Mouse (Mus musculus) liver, embryonic 12.5 days (tissue): ENCODE measurements around the gene Man2a1. TPM values are rescaled to one million over a fixed set of nuclear protein-coding genes. Genes with fewer than 3 reads are reported as not detected.

Source experiments
- ATAC-seq: fragments of 200-750 bp; cut with Nextera tagmentation; 2 replicates; pipeline ENCODE4 v1.8.0; 2017; ENCODE audit warnings: moderate number of reproducible peaks, mild to moderate bottlenecking, moderate library complexity
- H3K27ac ChIP-seq: fragments of 300-500 bp; sonication (generic); 2 replicates; pipeline ENCODE4 v1.5.1; 2016; ENCODE audit warnings: mild to moderate bottlenecking
- H3K27me3 ChIP-seq: fragments of 300-500 bp; sonication (generic); replicated peaks from 2 replicates; pipeline ENCODE4 v1.6.1; 2016; ENCODE audit warnings: mild to moderate bottlenecking, moderate library complexity
- H3K36me3 ChIP-seq: fragments of 300-500 bp; sonication (generic); 2 replicates; pipeline ENCODE4 v1.6.1; 2016; ENCODE audit warnings: mild to moderate bottlenecking, moderate library complexity
- H3K4me1 ChIP-seq: fragments of 300-500 bp; sonication (generic); 2 replicates; pipeline ENCODE4 v1.6.1; 2016
- H3K4me2 ChIP-seq: fragments of 300-500 bp; sonication (generic); 2 replicates; pipeline ENCODE4 v1.6.1; 2016; ENCODE audit warnings: mild to moderate bottlenecking, moderate library complexity
- H3K4me3 ChIP-seq: fragments of 300-500 bp; sonication (generic); 2 replicates; pipeline ENCODE4 v1.5.1; 2016; ENCODE audit warnings: mild to moderate bottlenecking, moderate library complexity
- H3K9ac ChIP-seq: fragments of 300-500 bp; sonication (generic); 2 replicates; pipeline ENCODE4 v1.6.1; 2016; ENCODE audit warnings: mild to moderate bottlenecking, moderate library complexity
- H3K9me3 ChIP-seq: fragments of 300-500 bp; sonication (generic); replicated peaks from 2 replicates; pipeline ENCODE4 v1.6.1; 2016; ENCODE audit warnings: mild to moderate bottlenecking, moderate library complexity
- WGBS: fragments of 180-500 bp; shearing (Covaris S2); methylation state at CpG from one replicate; pipeline ENCODE4 v1.1.7; 2016; ENCODE audit not compliant: insufficient replicate concordance; 5-methylcytosine and 5-hydroxymethylcytosine counted together
- polyA plus RNA-seq: library from polyadenylated mRNA; unstranded; fragments of >200 nt; fragmentation: Nextera tagmentation; extraction: Ambion mirVana; gene quantifications from 2 replicates; pipeline ENCODE4 v1.2.1, GENCODE M21; 2016

Man2a1 gene
- polyA plus RNA-seq, 1 experiment from 2014 or later = 5.9 TPM

- no peak for ATAC-seq
- WGBS = 59% methylated on average over 7 of the region's 7 CpGs
- 0 out of 2 replicates have a peak, but pooled peaks cover 5% of the 10 kb centered on the region for H3K4me1 ChIP-seq
These were observed 43.1 kb downstream of the Man2a1 start for GRCm38 (mm10) chr17:64643644-64644043.

GRCm38 (mm10) chr17:64644888-64645605 is 44.5 kb downstream of the Man2a1 start:
- H3K27me3 ChIP-seq = no peaks in the 10 kb centered on the region
- WGBS = 77% methylated on average over 8 of the region's 8 CpGs
- H3K36me3 ChIP-seq = peaks cover 4% of the 10 kb centered on the region
- H3K4me3 ChIP-seq = no peak overlapping the region
- H3K4me2 ChIP-seq = no peak overlapping the region
- no peak for ATAC-seq
- 0 out of 2 replicates have a peak, but pooled peaks cover 5% of the 10 kb centered on the region for H3K4me1 ChIP-seq
- no peaks in the 10 kb centered on the region for H3K9me3 ChIP-seq
- H3K27ac ChIP-seq = no peak overlapping the region
- no peak overlapping the region for H3K9ac ChIP-seq

More at GRCm38 (mm10) chr17:64643644-64644043, 43.1 kb downstream of the Man2a1 start:
- Histone ChIP-seq H3K27ac (no peak overlapping the region), H3K9ac (no peak overlapping the region), H3K4me2 (no peak overlapping the region), H3K9me3 (no peaks in the 10 kb centered on the region), H3K27me3 (no peaks in the 10 kb centered on the region), H3K4me3 (no peak overlapping the region), H3K36me3 (peaks cover 13% of the 10 kb centered on the region)

- no peak overlapping the region for H3K4me3 ChIP-seq
- H3K4me1 ChIP-seq = 0 out of 2 replicates have a peak, but pooled peaks cover 5% of the 10 kb centered on the region
- H3K27ac ChIP-seq = no peak overlapping the region
- H3K27me3 ChIP-seq = no peaks in the 10 kb centered on the region
- no peak overlapping the region for H3K9ac ChIP-seq
- no peak for ATAC-seq
- H3K4me2 ChIP-seq = no peak overlapping the region
- WGBS = 71% methylated on average over 9 of the region's 9 CpGs
- H3K36me3 ChIP-seq = peaks cover 20% of the 10 kb centered on the region
- no peaks in the 10 kb centered on the region; the same call in 1 of the 2 replicates for H3K9me3 ChIP-seq
These were observed 46.9 kb downstream of the Man2a1 start for GRCm38 (mm10) chr17:64647396-64647795.

- peaks cover 33% of the 10 kb centered on the region for H3K36me3 ChIP-seq
- WGBS = 83% methylated on average over 9 of the region's 9 CpGs
- H3K27me3 ChIP-seq = no peaks in the 10 kb centered on the region
- H3K4me1 ChIP-seq = no peaks in the 10 kb centered on the region
- ATAC-seq = no peak
- H3K4me3 ChIP-seq = no peak overlapping the region
- no peak overlapping the region for H3K4me2 ChIP-seq
- no peaks in the 10 kb centered on the region; the same call in 1 of the 2 replicates for H3K9me3 ChIP-seq
- no peak overlapping the region for H3K9ac ChIP-seq
- H3K27ac ChIP-seq = no peak overlapping the region
These were observed 50.2 kb downstream of the Man2a1 start for GRCm38 (mm10) chr17:64650702-64651101.

- no peak overlapping the region for H3K9ac ChIP-seq
- ATAC-seq = no peak
- peaks cover 45% of the 10 kb centered on the region for H3K36me3 ChIP-seq
- no peak overlapping the region for H3K4me2 ChIP-seq
- WGBS = 85% methylated on average over 2 of the region's 2 CpGs
- H3K27ac ChIP-seq = no peak overlapping the region
- H3K4me3 ChIP-seq = no peak overlapping the region
- no peaks in the 10 kb centered on the region for H3K4me1 ChIP-seq
- no peaks in the 10 kb centered on the region for H3K27me3 ChIP-seq
- H3K9me3 ChIP-seq = no peaks in the 10 kb centered on the region; the same call in 1 of the 2 replicates
These were observed 53.1 kb downstream of the Man2a1 start for GRCm38 (mm10) chr17:64653621-64654020.

- peaks cover 36% of the 10 kb centered on the region for H3K36me3 ChIP-seq
- H3K4me2 ChIP-seq = no peak overlapping the region
- no peaks in the 10 kb centered on the region for H3K4me1 ChIP-seq
- WGBS = 75% methylated on average over 4 of the region's 4 CpGs
- no peak overlapping the region for H3K4me3 ChIP-seq
- no peaks in the 10 kb centered on the region for H3K9me3 ChIP-seq
- ATAC-seq = no peak
- H3K27ac ChIP-seq = no peak overlapping the region
- no peak overlapping the region for H3K9ac ChIP-seq
- H3K27me3 ChIP-seq = no peaks in the 10 kb centered on the region
These were observed 59.1 kb downstream of the Man2a1 start for GRCm38 (mm10) chr17:64659682-64660081.

- 83% methylated on average over 4 of the region's 4 CpGs for WGBS
- ATAC-seq = no peak
- no peaks in the 10 kb centered on the region for H3K9me3 ChIP-seq
These were observed 66.0 kb downstream of the Man2a1 start for GRCm38 (mm10) chr17:64666518-64666917.

GRCm38 (mm10) chr17:64668504-64668903 is 68.0 kb downstream of the Man2a1 start:
- no peak overlapping the region for H3K4me2 ChIP-seq
- no peaks in the 10 kb centered on the region for H3K9me3 ChIP-seq
- no peaks in the 10 kb centered on the region for H3K27me3 ChIP-seq
- WGBS = 48% methylated on average over 5 of the region's 5 CpGs
- peaks cover 55% of the 10 kb centered on the region for H3K36me3 ChIP-seq
- no peaks in the 10 kb centered on the region for H3K4me1 ChIP-seq
- no peak overlapping the region for H3K9ac ChIP-seq
- no peak overlapping the region for H3K4me3 ChIP-seq
- H3K27ac ChIP-seq = no peak overlapping the region
- ATAC-seq = 0 out of 2 replicates have a peak, but pooled peaks have one; percentile 27

More at GRCm38 (mm10) chr17:64666518-64666917, 66.0 kb downstream of the Man2a1 start:
- Histone ChIP-seq H3K4me1 (no peaks in the 10 kb centered on the region), H3K9ac (no peak overlapping the region), H3K4me2 (no peak overlapping the region), H3K27ac (no peak overlapping the region), H3K4me3 (no peak overlapping the region), H3K36me3 (peaks cover 40% of the 10 kb centered on the region), H3K27me3 (no peaks in the 10 kb centered on the region)

GRCm38 (mm10) chr17:64674401-64674800 is 73.9 kb downstream of the Man2a1 start:
- peaks cover 65% of the 10 kb centered on the region for H3K36me3 ChIP-seq
- H3K4me3 ChIP-seq = no peak overlapping the region
- H3K27me3 ChIP-seq = no peaks in the 10 kb centered on the region
- H3K4me2 ChIP-seq = no peak overlapping the region
- H3K9ac ChIP-seq = no peak overlapping the region
- WGBS = 71% methylated on average over 1 of the region's 1 CpGs
- H3K4me1 ChIP-seq = no peaks in the 10 kb centered on the region
- H3K27ac ChIP-seq = no peak overlapping the region
- no peak for ATAC-seq
- peaks cover 5% of the 10 kb centered on the region; the same call in 1 of the 2 replicates for H3K9me3 ChIP-seq

GRCm38 (mm10) chr17:64674980-64675379 is 74.4 kb downstream of the Man2a1 start:
- H3K27me3 ChIP-seq = no peaks in the 10 kb centered on the region
- H3K4me3 ChIP-seq = no peak overlapping the region
- ATAC-seq = no peak
- H3K9me3 ChIP-seq = peaks cover 5% of the 10 kb centered on the region; the same call in 1 of the 2 replicates
- 85% methylated on average over 6 of the region's 6 CpGs for WGBS
- no peak overlapping the region for H3K4me2 ChIP-seq
- no peak overlapping the region for H3K9ac ChIP-seq
- peaks cover 59% of the 10 kb centered on the region for H3K36me3 ChIP-seq
- H3K4me1 ChIP-seq = no peaks in the 10 kb centered on the region
- H3K27ac ChIP-seq = no peak overlapping the region

GRCm38 (mm10) chr17:64676735-64677469 is 76.4 kb downstream of the Man2a1 start:
- 78% methylated on average over 10 of the region's 10 CpGs for WGBS
- H3K4me2 ChIP-seq = no peak overlapping the region
- no peaks in the 10 kb centered on the region for H3K27me3 ChIP-seq
- H3K4me3 ChIP-seq = no peak overlapping the region
- H3K4me1 ChIP-seq = no peaks in the 10 kb centered on the region
- H3K27ac ChIP-seq = no peak overlapping the region
- peaks cover 49% of the 10 kb centered on the region for H3K36me3 ChIP-seq
- no peak for ATAC-seq
- H3K9me3 ChIP-seq = peaks cover 5% of the 10 kb centered on the region; the same call in 1 of the 2 replicates
- H3K9ac ChIP-seq = no peak overlapping the region

GRCm38 (mm10) chr17:64681461-64681860 is 80.9 kb downstream of the Man2a1 start:
- Histone ChIP-seq H3K9me3 (peaks cover 4% of the 10 kb centered on the region), H3K4me2 (no peak overlapping the region), H3K4me3 (no peak overlapping the region), H3K9ac (no peak overlapping the region), H3K27me3 (no peaks in the 10 kb centered on the region), H3K36me3 (peaks cover 37% of the 10 kb centered on the region), H3K27ac (no peak overlapping the region), H3K4me1 (no peaks in the 10 kb centered on the region)
- ATAC-seq = no peak
- WGBS = 72% methylated on average over 3 of the region's 3 CpGs
